Mouse (Mus musculus) Muller cell, postnatal 12 days (primary cell): ENCODE data around the gene Pbrm1.

Source experiments
- DNase-seq: peaks from one replicate; pipeline ENCODE4 v3.0.0-alpha.2; 2015; ENCODE audit errors: inconsistent ontology term

Pbrm1 gene

GRCm38 (mm10) chr14:31166827-31167226, 147.9 kb downstream of the Pbrm1 start:
- no peak for DNase-seq

GRCm38 (mm10) chr14:31168425-31168824, 149.5 kb downstream of the Pbrm1 start, which contains the start of gene Stab1:
Stab1 (minus strand) TSS chr14:31168641.
- no peak for DNase-seq

- DNase-seq: no peak
Observed at GRCm38 (mm10) chr14:31169508-31169907, 150.6 kb downstream of the Pbrm1 start.

- DNase-seq: no peak
Observed at GRCm38 (mm10) chr14:31170963-31171362, 152.0 kb downstream of the Pbrm1 start.
